Mouse (Mus musculus) urinary bladder, postnatal 25 days (tissue): Measurements from ENCODE around the gene Tbc1d7.

Source experiments
- DNase-seq: peaks from one replicate; pipeline ENCODE4 v3.0.0; 2022; ENCODE audit warnings: low spot score

Tbc1d7 gene

DNA sequence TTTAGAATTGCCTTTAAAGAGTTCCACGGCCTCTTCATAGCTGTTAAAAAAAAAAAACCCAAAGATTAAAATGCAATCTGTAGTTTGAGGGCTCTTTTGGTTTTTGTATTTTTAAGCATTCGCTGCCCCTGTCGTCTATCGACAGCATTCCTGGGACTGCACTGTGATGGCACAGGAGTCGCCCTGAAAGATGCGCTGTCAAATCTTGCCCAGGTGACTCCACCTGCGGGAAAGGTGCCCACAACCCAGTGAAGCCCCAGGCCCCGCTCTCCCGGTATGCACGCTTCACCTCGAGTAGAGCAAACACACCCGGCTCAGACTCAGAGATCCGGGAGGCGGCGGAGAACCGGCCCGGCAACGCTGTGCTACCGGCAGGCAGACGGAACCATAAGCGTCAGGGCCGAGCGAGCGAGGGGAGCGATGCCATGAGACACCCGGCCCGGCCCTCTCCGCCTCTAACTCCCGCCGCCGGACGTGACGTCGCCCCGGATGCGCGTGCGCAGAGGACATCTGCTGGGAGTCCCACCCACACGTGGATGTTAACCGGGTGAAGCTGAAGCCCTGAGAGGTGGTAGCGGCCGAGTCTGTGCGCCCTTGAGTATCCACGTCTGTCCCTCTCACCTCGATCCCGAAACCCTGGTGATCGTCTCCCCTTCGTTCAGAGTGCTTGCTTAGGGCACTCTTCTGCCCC, at the start of gene Tbc1d7:
TSS of gene Tbc1d7 (minus strand) at position 482 of the 691 bp plus-strand sequence.
- peak; percentile 100 for DNase-seq

DNA sequence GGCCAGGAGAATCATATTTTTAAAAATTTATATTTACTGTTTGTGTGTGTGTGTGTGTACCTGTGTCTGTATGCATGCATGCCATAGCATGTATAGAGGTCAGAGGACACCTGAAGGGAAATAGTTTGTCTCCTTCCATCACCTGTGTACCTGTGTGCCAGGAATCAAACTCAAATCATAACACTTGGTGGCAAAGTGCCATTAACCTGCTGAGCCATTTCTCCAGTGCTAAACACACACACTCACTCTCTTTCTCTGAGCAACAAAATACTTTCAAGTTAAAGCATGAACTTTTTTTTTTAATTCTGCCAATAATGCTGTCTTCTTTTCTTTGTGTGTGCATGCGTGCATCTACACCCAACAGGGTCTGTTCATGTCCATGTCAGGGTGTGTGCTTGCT, 49.3 kb upstream of the Tbc1d7 start:
- DNase-seq = no peak

DNA sequence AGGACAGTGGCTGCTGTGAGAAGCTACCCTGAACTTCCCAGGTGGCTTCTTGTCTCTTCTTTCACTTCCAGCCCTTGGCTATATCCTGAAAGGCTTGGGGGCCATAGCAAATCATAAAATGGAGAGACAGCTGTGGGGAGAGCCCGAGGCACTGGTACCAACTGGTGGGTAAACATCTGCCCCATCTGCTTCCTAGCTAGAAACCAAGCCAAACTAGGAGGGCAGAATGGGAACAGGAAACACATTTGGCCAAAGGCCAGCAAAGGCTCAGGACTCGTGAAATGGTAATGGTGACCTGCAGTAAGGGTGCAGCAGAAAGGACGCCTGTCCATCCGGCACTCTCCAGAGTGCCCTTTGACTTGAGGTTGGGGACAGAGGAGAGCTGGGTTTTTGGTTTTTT, 47.5 kb upstream of the Tbc1d7 start:
- no peak for DNase-seq

DNA sequence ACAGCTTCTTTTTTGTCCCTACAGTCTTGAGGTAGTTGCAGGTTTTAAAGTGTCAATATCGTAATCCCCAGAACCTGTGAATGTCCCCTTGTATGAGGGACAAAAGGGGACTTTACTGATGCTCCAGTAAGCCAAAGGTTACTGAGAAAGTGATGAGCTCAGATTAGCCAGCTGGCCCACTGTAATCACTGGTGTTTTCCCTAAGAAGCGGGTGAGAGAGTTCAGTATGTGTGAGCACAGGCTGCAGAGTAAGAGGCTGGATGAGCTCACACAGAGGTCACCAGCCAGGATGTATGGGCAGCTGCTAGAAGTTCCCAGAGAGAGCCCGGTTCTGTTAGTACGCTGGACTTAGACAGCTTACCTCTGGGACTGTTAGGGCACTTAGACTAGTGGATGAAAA, 47.0 kb upstream of the Tbc1d7 start:
- no peak for DNase-seq

DNA sequence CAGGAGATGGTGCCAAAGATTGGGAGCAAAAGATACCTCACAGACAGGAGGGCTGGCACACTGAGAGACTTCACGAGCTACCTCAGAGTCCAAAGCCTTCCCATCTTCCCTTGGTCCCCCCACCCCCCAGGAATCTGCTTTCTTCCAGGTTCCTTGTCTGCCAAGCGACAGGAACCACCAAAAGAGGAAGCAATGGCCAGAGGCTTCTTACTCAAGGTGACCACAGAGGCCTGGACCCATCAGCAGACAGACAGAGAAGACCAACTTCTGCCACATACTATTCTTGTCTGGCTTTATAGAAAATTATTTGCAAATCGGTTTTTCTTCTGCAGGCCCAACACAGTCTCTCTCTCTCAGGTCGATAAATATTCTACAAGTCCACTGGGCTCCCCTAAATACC, 46.4 kb upstream of the Tbc1d7 start:
- no peak for DNase-seq

DNA sequence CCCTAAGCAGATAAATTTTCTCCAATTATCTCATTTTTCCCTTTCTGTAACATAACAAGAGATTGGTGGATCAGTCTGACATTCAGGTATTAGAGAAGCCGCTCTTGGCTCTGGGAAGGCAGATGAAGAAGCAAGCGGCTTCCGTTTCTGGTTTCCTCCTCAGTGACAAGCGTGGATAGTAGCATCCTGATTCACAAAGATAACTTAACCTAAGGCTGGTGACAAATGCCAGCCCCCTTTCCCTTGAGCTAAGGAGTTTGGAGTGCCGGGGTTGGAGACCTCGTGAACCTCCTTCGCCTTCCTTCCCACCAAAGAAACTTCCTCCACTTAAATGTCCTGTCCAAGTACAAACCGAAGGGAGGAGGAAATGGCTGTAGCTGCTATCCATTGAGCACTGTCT, 45.8 kb upstream of the Tbc1d7 start:
- DNase-seq = no peak

DNA sequence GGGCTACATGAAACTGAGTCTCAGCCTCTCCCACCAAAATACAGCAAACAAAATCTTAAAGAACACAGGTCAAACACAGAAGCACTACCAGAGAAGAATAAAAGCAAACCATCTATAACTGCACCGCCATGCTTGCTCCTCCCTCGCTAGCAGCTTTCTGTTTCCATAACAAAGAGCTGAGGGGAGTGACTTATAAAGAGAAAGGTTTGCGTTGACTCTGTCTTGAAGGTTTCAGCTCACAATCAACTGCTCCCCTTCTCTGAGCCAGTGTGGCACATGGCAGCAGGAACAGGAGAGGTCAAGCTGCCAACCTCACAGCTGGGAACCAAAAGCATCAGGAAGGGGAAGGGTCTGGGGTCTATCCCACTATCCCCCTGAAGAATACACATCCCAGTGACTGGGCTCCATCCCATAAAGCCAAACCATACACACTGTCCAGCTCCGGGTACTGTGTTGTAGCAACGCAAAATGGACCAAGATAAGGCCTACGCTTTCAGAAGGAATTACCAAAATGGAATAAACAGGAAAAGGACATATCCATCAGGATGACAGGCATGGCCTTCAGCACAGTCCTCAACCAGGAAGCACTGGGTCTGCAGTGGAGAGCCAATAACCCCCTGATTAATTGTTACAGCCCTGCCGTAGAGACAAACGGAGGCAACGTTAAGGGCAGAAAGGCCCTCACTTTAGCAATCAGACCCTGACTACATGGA, 44.8 kb upstream of the Tbc1d7 start:
- no peak for DNase-seq

DNA sequence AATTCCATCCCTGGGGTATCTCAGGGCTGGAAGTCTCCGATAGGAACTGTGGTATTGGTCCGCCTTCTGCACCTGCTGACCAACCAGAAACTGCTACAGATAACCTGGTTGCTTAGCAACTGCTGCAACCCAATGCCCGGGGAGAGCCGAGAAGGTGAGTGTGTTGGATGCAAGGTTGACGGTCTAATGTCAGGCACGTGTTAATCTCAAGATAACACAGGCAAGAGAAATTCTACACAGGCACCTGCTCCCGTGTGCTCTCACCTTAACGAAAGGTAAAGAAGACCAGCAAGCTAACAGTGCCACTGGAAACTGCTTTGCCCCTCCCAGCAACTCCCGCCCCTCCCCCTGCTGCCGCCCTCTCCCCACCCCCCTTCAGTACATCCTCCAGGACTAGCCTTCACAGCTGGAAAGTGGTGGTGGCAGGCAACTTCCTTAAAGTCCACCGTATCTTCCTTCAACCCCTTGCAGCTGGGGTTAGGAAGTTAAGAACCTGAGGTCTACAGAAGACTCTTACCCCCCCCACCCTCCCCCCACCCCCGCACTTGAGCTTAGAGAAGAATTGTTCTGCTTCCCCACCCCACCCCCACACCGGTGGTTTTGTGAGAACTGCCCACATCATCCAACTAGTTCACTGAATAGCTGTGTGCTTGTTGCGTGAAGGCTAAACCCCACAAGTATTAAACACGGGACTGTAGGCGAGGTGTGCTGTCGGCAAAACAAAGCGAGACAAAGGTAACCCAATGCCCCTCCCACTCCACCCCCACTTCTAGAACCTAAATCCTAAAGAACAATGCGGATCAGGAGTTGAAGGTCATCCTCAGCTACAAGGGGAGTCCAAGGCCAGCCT, 44.1 kb upstream of the Tbc1d7 start:
- no peak for DNase-seq

DNA sequence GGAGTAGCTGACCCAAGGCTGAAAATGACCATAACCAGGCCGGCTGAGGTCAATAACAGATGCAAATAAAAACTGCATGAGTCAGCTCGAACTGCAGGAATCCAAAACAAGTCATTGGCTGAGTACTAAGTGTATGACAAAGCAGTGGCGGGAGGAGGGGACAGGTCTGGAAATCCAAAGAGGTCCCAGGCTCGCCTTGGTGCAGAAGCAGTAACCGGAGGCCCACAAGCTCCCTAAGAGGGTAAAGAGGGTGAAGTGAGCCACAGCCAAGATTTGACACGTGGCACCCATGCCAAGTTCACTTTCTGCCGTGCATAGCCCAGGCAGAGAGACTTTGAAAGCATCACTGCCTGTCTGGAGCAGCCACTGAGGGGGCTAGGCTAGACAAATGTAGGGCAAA, 41.0 kb upstream of the Tbc1d7 start:
- peak; percentile 29 for DNase-seq

DNA sequence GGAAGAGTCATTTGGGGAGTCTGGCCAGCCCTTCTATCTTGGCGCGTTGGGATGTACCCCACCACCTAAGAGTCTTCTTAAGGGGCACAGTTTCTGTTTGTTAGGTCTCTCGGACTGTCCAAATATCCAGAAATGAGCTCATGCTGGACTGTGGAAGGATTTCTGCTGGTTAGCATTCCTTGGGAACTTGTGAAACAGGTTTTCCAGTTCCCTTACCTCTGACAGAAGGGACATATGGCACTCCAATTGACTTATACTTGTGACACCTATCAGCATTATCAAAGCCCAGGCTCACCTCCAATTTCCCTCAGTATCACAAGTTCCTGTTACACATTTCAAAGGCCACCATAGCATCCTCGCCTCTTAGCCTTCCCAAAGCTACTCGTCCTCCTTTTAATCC, 39.7 kb upstream of the Tbc1d7 start:
- no peak for DNase-seq

DNA sequence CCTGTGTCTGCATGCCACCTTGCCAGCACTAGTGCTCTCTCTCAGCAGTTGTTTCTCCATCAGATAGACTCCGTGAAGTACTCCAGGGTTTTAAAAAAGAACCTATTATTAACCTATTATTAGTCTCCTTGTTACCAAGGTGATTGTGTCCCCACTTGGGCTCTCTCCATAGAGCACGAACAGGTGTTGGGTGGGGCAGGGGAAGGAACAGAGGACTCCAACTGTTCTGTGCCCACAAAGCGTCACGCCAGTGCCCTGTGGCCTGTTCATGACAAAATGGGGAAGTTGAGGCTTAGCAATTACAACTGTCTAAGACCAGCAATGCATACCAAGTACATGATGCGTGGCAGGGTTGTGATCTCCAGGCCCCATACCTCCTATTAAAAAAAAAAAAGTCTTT, 38.3 kb upstream of the Tbc1d7 start:
- no peak for DNase-seq

DNA sequence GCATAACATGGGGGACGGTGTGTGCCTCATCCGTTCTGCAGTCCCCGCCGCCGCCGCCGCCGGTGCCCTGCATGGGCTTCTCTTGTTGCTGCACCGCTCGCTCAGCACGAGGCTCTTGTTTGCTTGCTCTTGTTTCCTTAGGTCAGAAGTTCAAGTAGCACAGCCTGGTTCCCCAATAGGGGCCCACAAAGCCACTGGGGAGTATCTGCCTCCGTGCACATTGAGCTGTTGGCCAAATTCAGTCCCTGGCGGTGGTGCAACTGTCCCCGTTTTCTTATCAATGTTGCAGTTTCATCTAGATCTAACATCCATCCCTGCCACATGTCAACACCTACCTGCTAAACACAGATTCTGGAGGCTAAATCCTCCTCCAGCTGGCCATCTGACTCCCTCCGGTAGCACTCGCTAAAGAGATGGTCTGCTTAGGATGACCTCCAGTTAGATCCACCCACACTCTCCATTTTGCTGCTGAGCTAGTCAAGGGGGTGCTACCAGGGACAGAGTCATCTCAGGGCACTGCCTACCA, 37.7 kb upstream of the Tbc1d7 start:
- DNase-seq = no peak

DNA sequence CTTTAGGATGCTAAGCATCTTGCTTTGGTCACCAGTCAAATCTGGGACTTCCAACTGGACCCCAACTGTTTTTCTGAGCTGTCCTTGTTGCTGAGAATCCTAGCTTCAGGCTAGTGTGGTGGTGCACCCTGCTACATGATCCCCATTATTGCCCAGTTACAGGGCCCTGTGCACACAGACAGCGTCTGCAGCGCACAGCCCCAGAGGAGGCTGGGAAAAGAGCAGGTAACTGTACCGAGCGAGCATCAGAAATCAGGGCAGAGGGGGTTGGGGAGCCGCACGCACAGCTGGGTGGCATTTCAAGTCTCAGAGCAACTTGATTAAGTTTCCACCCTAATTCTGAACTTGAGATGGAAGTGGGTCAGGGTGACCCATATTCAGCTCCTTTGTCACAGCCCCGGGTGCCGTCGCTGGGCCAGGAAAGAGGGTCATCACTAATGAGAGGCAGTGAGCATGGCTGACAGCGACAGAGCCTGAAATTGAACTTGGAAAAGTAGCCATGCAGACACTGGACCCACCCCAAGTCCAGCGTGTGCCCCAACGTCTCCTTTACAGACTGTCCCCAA, 34.9 kb upstream of the Tbc1d7 start:
- DNase-seq = no peak

DNA sequence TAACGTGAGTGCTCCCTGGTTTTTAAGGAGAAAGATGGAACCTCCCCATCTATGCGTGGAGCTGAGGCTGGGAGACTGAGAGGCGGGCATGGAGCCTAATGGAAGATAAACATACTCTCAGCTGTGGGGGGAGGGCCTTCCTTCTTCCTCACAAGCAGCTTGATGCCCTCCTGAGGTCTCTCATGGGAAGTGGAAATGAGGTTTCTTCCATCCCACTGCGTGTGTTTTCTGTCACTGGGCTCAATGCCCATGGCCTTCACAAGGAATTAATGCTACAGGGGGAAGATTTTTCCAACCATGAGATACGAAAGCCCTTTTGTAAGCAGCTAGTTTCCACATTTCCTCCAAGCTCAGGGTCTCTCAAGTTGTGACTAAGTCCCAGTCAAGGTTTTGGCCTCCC, 32.3 kb upstream of the Tbc1d7 start:
- DNase-seq = no peak

DNA sequence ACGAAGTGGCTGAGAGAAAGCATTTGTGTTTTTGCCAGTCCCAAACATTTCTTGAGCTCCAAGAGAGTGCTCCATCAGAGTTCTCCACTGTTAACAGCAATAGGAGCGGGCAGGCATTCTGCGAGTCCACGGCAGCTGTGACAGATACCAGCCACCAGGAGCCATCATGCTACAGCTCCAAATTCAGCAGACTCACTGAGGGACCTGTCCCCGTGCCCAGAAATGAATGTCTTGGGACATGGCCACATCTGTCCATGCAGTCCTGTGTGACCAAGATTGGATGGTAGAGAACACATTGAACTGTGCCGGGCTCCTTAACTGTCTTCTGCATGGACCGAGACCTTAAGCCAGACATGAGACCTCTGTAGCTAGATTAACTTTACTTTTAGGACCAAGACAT, 31.9 kb upstream of the Tbc1d7 start:
- DNase-seq = no peak

DNA sequence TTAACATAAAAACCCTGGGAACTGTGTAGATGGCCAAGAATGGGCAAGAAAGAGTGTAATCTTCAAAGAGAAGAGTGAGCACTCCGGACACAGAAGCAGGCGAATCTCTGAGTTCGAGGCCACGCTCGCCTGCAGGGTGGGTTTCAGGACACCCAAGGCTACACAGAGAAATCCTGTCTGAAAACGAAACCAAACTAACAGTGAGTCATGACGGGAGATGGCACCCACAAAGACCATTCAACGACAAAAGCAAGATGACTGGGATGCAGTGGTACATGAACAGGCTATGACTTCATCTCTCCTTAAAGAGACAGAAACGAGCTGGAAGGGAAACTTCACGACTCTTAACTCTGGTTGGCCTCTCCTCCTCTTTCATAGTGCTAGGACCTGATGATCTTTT, 31.1 kb upstream of the Tbc1d7 start:
- DNase-seq = no peak

DNA sequence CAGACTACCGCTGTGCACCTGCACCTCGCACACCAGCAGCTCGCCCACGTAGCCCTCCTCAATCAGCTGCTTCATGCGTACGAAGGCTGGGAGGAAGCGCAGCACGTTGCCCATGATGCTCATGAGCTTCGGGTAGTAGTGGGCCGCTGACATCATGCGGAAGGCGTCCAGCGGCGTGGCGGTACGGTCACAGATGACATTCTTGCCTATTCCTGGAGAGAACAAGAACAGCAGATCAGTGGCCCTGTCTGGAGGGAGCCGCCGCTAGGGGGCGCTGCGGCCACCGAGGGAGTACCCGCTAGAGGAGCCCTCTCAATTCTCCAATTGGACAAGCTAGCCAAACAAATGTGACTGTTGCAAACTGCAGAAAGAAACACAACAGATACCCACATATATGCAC, 29.7 kb upstream of the Tbc1d7 start:
- no peak for DNase-seq

DNA sequence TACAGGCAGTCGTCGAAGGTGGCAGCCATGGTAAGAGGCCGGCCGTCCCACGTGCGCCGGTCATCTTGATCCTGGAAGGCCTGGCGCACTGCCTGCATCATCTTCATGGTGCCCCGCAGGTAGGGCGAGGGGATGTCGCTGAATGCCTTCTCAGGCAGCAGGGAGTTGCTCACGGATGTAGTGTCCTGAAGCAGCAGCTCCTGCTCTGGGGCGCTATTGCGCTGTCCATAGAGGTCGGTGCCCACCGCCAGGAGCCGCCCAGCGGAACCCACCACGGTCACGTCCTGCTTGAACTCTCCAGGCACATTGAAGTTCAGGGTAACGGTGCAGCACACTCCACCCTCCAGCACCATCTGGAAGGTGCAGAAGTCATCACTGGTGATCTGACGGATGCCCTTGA, 29.2 kb upstream of the Tbc1d7 start:
- no peak for DNase-seq

DNA sequence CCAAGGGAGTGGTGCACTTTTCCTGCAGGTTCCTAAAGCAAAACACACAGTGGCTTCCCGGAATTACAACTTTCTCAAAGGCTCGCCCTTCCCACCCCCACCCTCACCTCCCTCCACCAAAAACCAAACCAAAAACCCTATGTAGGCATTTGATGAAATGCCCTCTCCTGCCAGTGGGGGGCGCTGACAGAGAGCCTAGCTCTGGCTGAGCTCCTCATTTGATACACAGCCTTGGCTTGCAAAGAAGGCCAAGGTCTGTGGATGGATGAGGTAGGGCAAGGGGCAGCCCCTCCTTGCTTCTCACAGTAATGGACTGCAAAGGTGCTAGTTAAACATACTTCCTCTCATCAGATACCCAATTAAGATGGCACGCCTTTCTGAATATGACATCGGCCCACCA, 28.4 kb upstream of the Tbc1d7 start:
- no peak for DNase-seq

DNA sequence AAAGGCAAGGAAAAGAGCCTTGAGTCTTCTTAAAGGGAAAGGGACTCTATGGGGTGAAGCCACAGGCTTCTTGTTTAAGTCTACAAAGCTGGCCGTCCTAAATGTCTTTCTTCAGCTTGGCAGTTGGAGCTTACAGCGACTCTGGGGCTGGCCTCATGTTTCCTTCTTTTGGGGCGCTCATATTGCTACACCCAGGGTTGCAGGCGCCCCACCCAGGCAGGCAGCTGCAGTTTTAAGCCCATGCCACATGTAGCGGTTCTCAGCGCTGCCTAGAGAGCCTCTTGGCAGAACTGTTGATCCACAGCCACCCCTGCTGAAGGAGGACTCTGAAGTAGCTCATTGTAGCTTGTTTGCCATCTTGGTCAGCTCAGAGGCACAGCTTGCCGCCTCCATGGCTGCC, 28.0 kb upstream of the Tbc1d7 start:
- DNase-seq = no peak

DNA sequence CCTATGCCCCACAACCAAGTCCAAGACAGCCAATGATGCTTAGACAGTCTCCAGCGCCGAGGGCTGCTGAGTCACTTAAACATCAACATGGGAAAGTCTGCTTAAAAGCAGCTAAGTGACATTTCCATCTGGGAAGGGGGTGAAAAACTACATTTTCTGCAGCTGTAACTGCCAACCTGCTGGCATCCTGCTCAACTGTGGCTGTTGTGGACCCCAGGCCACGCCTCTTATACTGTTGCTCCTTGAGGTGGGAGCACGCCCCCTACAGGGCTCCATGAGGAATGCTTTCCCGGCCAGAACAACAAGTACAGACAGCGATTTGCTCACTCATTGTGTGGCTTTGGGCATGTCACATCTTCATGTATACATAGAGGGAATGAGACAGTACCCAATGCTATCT, 25.9 kb upstream of the Tbc1d7 start:
- no peak for DNase-seq

DNA sequence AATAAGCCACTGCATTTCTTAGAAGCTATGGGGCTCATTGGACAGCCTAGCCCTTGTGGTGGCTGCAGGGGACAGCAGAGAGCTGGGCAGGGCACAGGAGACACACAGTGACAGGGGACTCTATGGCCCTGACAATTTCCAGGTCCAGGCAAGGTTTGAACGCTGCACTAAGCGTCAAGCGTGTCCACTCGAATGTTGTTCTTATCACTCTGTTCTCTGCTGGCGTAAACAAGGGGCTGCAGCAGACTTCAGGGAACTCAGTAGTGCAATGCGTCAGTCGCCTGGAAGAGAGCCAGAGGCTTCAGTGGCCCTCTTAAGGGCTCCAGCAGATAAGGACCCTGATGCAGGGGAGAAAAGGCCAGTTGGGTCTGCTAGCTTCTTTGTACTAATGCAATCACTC, 24.7 kb upstream of the Tbc1d7 start:
- DNase-seq = no peak

DNA sequence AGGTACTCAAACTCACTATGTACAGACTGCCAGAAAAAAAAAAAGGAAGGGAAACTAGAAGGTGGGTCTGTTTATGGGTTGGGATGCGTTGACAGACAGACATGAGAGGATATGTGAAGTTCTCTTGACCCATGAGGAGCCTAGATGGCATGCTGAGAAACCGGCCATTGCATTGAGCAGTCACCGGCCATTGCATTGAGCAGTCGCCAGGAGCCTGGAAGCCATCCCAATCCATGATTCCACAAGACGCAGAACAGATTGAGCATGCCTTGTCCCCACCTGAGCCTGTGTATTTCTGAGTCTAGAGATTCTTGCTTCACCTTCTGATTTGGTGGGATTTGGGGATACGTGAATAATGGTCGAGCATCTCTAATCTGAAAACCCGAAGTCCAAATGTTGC, 22.6 kb upstream of the Tbc1d7 start:
- DNase-seq = no peak
